Mouse (Mus musculus) megakaryocyte, embryonic 14.5 days (primary cell): ENCODE results near the gene Runx3.

Experiments
- FLI1 ChIP-seq: IDR thresholded peaks from 2 replicates; pipeline ENCODE4 v1.6.1; 2012; ENCODE audit warnings: low read length, inconsistent platforms, mixed read lengths
- GATA1 ChIP-seq: IDR thresholded peaks from 3 replicates; pipeline ENCODE4 v1.6.1; 2012; ENCODE audit warnings: mixed read lengths, low read length, inconsistent platforms, borderline replicate concordance

DNA sequence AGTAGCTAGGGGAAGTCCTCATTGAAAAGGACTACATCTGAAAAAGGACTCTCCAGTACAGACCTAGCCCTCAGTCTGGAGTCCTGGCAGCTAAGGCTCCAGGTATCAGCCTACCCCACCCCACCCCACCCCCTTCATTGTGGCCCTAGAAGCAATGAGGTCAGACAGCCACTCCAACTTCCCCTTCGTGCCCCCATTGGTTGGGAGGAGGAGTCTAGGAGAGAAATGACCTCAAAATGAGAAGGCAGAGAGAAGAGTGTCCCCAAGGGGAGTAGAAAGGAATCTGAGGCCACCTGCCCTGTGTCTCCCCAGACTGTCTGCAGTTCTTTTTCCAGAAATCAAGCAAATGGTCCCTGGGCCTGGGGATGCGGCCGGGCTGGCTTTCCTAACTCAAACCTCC is 39.7 kb downstream of the Runx3 start:
- no peak for TF ChIP-seq GATA1
- no peak for TF ChIP-seq FLI1
